Mouse (Mus musculus): Measurements from ENCODE around the gene Dennd4b.

DNA sequence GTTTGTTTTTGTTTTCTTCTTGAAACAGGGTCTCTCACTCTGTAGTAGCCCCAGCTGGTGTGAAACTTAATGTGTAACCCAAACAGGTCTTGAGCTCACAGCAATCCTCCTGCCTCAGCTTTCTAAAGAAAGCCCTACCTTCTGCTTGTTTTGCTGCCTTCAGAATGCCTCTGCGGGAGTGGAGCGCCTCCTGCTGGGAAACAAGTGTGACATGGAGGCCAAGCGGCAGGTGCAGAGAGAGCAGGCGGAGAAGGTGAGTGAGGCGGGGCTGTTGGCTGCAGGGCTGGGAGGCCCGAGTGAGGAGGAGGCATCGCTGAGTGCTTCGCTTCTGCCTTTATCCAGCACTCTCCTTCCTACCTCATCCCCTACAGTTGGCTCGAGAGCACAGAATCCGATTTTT lies 40.7 kb upstream of the Dennd4b start:
- TF ChIP-seq CTCF (IDR thresholded peaks at IDR 0.05; ENCODE audit: low read depth, low read length) (no peak), POLR2A (IDR thresholded peaks at IDR 0.05; ENCODE audit: borderline replicate concordance, low read depth, low read length) (no peak)

Data from bone marrow macrophage, adult 2 months (primary cell).